Mouse (Mus musculus) lung, adult 2 months (tissue): ENCODE measurements at regions not wholly inside any gene's neighbourhood (a gene's known extent, or its start where the extent isn't known, plus 50 kb on each side); places are given as distances from the start of the nearest gene placed in this dataset.

ENCODE experiments used
- DNase-seq: peaks from one replicate; pipeline ENCODE4 v3.0.0; 2022
- H3K4me1 ChIP-seq: fragments of 200-500 bp; 2 replicates; pipeline ENCODE4 v1.6.1; 2011; ENCODE audit warnings: low read length; ENCODE audit not compliant: control insufficient read depth, insufficient read depth
- H3K4me3 ChIP-seq: fragments of 200-500 bp; replicated peaks from 2 replicates; pipeline ENCODE3; 2011; ENCODE audit warnings: low read depth, mild to moderate bottlenecking, control low read depth, low read length; ENCODE audit errors: extremely low read depth
- CTCF ChIP-seq: fragments of 200-500 bp; IDR thresholded peaks from 2 replicates; pipeline ENCODE4 v1.5.1; 2011; ENCODE audit warnings: mild to moderate bottlenecking, low read length, control low read depth; ENCODE audit not compliant: insufficient read depth
- POLR2A ChIP-seq: fragments of 200-500 bp; IDR thresholded peaks from 2 replicates; pipeline ENCODE4 v1.6.1; 2011; ENCODE audit warnings: low read depth, mild to moderate bottlenecking, control low read depth, low read length, borderline replicate concordance; ENCODE audit errors: extremely low read depth
- WGBS: fragments of 180-500 bp; shearing (Covaris S2); methylation state at CpG from one replicate; pipeline ENCODE4 v1.1.7; 2018; 5-methylcytosine and 5-hydroxymethylcytosine counted together

DNA sequence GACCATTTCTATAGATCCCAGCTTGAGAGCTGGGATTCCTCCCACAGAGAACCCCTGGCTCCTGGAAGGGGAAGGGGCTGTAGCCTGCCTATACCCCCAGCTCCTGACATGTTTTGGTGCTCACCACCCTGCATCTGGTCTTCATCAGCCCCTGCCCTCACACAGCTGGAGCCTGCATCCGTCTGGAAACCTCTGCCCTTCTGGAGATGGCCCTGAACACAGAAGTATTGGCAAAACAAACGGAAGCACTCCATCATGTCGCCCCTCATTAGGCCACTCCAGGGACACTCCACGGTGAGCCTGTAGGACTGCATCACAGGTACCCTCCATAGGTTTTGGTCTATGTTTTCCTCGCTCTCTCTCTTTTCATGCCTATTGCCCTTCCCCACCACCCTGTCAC, 231.3 kb downstream of the Rybp start:
- H3K4me1 ChIP-seq: no peaks in the 10 kb centered on the region
- no peak for DNase-seq
- 69% methylated on average over 5 of the region's 5 CpGs for WGBS
- TF ChIP-seq CTCF (no peak), POLR2A (no peak)
- H3K4me3 ChIP-seq: no peak overlapping the region

GRCm38 (mm10) chr6:100052955-100053795, 234.1 kb downstream of the Rybp start:
- DNase-seq: no peak
- TF ChIP-seq CTCF (no peak), POLR2A (no peak)
- 80% methylated on average over 8 of the region's 8 CpGs for WGBS
- no peaks in the 10 kb centered on the region for H3K4me1 ChIP-seq
- H3K4me3 ChIP-seq: no peak overlapping the region

- DNase-seq: no peak
- no peak for TF ChIP-seq CTCF
- TF ChIP-seq POLR2A: no peak
- Histone ChIP-seq H3K4me3 (no peak overlapping the region), H3K4me1 (no peaks in the 10 kb centered on the region)
- WGBS: 92% methylated on average over 4 of the region's 4 CpGs
Measured at GRCm38 (mm10) chr6:100052406-100052805, 234.9 kb downstream of the Rybp start.

DNA sequence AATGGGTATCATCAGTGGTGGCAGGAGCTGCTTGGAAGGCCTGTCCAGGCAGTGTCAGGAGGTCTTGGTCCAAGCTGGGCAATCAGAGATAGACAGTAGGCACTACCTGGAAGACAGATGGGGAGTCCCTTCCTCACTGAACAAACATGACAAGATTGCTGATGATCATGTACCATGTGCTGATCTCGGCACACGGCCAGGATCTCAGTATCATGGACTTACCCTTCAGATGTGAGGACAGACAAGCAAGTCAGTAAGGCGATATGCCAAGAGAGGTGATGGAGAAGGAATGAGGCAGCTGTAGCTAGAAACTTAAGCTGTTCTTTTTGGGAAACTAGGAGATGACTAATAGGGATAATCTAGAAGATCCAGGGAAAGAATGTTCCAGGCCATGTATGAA, 238.2 kb downstream of the Rybp start:
- DNase-seq: no peak
- TF ChIP-seq POLR2A: no peak
- H3K4me1 ChIP-seq: no peaks in the 10 kb centered on the region
- 98% methylated on average over 3 of the region's 3 CpGs for WGBS
- no peak overlapping the region for H3K4me3 ChIP-seq

- WGBS: 41% methylated on average over 12 of the region's 12 CpGs
- no peak overlapping the region for H3K4me3 ChIP-seq
- no peak for DNase-seq
- H3K4me1 ChIP-seq: no peaks in the 10 kb centered on the region
- TF ChIP-seq CTCF (no peak), POLR2A (no peak)
Measured at GRCm38 (mm10) chr6:100046186-100046990, 240.9 kb downstream of the Rybp start.

DNA sequence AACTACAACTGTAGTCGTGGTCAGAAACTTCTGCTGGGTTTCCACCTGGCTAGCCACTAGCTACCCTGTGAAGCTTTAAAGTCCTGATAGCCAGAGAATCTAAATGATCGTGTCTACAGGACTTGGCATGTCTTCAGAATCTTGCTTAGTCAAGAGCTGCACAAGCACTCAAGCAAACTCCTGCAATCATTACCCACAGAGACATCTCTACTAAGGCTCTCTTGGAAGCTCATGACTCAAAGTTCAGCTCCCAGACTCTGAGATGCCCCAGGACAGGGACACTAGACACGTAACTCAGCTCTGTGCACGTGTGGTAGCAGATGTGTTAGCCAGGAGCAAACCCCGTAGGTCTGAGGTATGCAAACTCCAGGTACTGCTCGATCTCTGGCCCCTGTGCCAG, 242.2 kb downstream of the Rybp start:
- WGBS: 75% methylated on average over 6 of the region's 6 CpGs

DNA sequence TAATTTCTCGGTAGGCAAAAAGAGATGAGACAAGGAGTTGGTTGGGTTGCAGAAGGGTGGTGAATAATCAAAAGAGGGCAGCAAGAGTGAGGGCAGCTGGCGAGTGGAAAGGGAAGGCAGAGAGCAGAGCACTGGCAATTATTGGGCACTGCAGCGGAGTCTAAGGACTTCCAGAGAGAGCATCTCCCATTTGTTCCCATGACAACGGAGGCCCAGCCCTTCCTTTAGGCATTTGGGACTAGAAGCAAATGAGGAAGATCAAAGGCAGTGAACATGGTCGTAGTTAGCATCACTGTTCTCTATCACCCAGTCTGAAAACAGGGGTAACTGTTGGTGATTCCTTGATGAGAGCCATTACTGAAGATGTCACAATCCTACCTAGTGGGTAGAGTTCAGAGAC, 246.1 kb downstream of the Rybp start:
- no peaks in the 10 kb centered on the region for H3K4me1 ChIP-seq
- TF ChIP-seq CTCF (no peak), POLR2A (no peak)
- no peak overlapping the region for H3K4me3 ChIP-seq
- WGBS: 68% methylated on average over 5 of the region's 5 CpGs
- no peak for DNase-seq

More for the DNA sequence above, 242.2 kb downstream of the Rybp start:
- TF ChIP-seq CTCF (no peak), POLR2A (no peak)
- no peak overlapping the region for H3K4me3 ChIP-seq
- no peaks in the 10 kb centered on the region for H3K4me1 ChIP-seq
- no peak for DNase-seq

GRCm38 (mm10) chr6:100040459-100040984, 246.8 kb downstream of the Rybp start:
- 49% methylated on average over 7 of the region's 7 CpGs for WGBS
- Histone ChIP-seq H3K4me1 (no peaks in the 10 kb centered on the region), H3K4me3 (no peak overlapping the region)
- DNase-seq: no peak
- TF ChIP-seq CTCF (no peak), POLR2A (no peak)

DNA sequence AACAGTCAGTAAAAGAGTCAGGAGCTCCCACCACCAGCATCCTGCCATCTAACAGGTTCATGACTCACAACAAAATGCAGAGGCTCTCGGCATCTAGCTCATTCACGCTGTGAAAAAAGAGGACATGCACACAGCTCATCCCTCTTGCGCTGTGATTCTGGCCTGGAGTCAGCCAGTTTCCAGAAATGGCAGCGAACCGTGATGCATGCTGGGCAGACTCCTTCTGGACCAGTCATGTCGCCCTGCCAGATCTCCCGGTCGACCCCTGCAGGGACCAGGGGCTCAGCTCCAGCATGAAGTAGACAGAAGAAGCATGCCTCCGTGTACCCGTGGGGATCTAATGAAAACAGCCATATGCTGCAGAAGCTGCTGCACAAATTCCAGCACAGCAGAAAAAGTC, 254.6 kb downstream of the Rybp start:
- 86% methylated on average over 10 of the region's 10 CpGs for WGBS
- Histone ChIP-seq H3K4me1 (no peaks in the 10 kb centered on the region), H3K4me3 (no peak overlapping the region)
- TF ChIP-seq POLR2A (no peak), CTCF (no peak)
- no peak for DNase-seq

DNA sequence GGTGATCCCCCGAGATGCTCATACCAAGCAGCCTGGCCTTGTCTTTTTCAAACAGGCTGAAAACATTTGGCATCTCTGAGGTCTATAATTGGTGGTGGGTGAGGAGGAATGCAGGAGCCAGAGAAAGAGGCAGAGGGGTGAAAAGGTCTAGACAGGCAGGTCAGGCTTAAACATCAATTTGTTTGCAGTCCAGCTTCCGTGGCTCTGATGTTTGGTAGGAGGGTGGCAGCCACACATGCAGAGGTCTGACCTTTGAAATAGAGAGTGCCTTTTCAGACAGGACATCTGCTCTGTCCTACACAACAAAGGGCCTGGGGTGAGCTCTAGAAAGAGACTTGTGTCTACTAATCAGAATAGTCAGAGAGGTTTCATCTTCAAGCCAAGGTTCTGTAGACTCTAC, 256.8 kb downstream of the Rybp start:
- WGBS: 78% methylated on average over 2 of the region's 2 CpGs
- TF ChIP-seq CTCF: no peak
- TF ChIP-seq POLR2A: no peak
- Histone ChIP-seq H3K4me3 (no peak overlapping the region), H3K4me1 (no peaks in the 10 kb centered on the region)
- DNase-seq: no peak
